Mouse (Mus musculus) testis, postnatal 10 days (tissue): ENCODE data around the gene Irak3.
"Not testable (repeated sequence)": the region's sequence is repeated elsewhere in the genome, so short reads cannot be mapped to it uniquely, and the experiment has no call there.

Experiments used
- DNase-seq: peaks from one replicate; pipeline ENCODE4 v3.0.0; 2021; ENCODE audit warnings: low spot score

Irak3 gene

DNA sequence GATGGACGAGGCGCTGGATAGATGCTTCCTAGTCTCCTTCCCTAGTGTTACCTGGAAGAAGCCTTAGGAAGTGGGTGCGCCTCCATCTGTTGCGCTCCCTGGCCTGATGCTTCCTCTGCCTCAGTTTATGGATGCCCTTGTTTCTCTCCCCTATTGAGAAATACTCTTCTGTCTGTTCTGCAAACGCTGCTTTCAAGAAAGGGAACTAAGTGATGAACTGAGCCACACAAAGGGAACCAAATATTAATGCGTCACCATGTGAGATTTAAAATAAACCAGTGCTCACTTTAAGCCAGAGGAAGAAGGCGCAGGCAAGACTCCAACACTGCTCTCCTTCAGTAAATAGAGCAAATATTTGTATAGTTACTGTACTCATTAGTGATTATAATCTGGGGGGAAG is 38.4 kb downstream of the Irak3 start:
- DNase-seq = no peak

DNA sequence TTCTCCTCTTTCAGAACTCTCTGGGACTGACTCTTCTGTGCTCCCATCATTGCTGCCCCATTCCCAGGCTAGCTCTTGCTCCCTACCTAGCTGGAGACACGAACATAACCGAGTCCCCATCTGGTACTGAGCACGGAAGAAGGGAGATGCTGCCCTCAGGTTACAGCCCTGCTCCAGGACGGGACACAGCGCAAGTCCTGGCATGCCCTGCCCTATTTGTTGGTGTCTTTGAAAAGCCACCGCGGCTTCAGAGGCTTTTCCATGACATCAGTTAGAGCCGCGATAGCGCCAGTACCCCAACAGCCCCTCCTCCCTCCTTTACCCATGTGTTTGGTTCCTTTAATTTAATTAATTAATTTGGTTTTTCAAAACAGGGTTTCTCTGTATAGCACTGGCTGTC is 39.1 kb downstream of the Irak3 start:
- no peak for DNase-seq

- DNase-seq = no peak
Observed at GRCm38 (mm10) chr10:120160533-120160932, 41.4 kb downstream of the Irak3 start.

- DNase-seq = no peak
Observed at GRCm38 (mm10) chr10:120153911-120154310, 48.0 kb downstream of the Irak3 start.

- no peak for DNase-seq
Observed at GRCm38 (mm10) chr10:120151672-120152071, 50.3 kb downstream of the Irak3 start.

DNA sequence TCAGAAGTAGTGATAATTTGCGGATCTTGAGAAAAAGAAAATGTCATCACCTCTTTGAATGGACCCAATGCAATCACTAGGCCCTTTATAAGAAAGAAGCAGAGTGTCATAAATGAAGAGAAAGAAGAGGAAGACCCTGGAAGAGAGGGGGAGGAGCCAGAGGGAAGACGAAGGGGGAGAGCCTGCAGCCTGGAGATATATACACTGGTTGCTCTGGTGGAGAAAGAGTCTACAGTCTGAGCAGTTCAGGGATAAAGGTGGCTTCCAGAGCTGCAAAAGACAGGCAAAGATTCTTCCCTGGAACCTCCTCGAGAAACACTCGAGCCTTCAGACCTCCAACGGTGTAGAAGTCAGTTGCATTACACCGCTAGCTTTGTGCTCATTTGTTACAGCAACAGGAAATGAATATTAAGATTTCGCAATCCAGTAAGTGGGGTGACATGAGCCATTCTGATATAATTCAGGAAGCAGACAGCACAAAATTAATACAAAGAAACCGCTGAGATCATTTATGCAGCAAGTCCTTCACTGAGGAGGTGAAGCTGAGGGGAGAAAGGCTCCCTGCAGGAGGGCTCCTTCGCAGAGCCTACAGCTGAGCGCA is 60.9 kb downstream of the Irak3 start:
- no peak for DNase-seq

GRCm38 (mm10) chr10:120140193-120140592 is 61.7 kb downstream of the Irak3 start:
- DNase-seq = no peak

DNA sequence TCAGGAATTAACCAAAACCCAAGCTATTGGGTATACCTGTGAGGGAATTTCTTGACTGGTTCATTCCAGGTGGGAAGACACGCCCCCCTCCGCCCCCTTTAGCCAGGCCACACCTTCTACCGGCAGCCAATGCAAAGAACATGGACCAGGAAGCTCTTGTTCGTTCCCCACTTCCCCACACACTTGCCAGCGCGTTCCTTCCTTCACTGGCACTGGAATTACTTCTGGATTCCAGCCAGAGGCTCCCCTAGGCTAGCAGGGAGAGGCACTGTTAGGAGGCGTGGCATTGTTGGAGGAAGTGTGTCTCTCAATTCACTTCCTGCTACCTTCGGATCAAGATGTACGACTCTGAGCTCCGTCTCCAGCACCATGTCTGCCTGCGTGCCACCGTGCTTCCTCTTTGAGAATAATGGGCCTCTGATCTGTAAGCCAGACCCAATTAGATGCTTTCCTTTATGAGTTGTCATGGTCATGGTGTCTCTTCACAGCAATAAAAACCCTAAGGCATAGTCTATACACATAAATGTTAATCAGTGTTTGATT is 65.8 kb downstream of the Irak3 start:
- no peak for DNase-seq

- no peak for DNase-seq
Observed at GRCm38 (mm10) chr10:120133697-120134096, 68.2 kb downstream of the Irak3 start.

DNA sequence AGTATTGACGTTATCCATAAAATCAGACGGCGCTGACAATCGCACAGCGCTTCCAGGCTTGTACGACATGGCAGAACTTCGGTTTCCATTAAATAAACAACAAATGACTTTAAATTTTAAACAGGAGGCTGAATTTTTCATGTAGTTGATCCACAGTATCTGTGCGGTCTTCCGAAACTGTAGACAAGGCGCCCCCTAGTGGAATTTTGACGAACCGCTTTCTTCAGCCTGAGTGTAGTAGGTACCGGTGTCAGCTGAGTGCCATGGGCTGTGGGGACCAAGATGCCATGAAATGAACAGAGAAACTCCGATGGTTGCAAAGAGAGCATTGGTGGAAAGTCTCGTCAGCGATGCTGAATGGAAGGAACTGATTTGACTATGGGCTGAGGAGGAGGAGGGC is 71.3 kb downstream of the Irak3 start:
- peak; percentile 55 for DNase-seq

DNA sequence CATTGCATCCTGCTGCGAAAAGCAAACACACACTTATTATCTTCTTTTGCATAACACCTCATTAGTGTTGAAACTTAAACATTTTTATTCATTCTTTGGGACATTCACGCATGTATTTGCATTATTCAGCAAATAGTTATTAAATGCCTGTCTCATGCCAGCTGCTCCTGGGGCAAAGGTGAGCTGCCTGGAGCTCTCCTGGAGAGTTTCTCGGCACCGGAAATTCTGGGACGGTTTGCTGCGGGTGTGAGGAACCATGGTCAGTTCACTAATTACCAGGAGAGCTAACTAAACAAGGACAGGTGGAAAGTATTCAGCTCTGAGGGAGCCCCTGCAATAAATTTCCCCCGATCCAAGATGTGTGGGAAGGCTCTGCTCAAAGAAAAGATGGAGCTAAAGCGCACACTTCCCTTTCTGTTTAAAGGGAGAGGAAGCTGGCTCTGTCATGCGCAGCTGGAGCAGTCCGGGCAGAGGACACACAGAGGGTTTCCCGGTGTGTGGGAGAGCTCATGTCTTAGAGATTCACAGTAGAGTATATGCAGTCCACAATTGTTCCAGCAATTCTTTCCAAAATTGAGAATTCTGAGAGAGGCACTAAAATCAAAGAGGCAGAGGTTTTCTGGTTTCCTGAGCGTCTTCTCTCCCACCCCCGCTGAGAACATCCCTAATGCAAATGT is 73.2 kb downstream of the Irak3 start:
- no peak for DNase-seq

- DNase-seq = no peak
Observed at GRCm38 (mm10) chr10:120125465-120125857, 76.5 kb downstream of the Irak3 start.

DNA sequence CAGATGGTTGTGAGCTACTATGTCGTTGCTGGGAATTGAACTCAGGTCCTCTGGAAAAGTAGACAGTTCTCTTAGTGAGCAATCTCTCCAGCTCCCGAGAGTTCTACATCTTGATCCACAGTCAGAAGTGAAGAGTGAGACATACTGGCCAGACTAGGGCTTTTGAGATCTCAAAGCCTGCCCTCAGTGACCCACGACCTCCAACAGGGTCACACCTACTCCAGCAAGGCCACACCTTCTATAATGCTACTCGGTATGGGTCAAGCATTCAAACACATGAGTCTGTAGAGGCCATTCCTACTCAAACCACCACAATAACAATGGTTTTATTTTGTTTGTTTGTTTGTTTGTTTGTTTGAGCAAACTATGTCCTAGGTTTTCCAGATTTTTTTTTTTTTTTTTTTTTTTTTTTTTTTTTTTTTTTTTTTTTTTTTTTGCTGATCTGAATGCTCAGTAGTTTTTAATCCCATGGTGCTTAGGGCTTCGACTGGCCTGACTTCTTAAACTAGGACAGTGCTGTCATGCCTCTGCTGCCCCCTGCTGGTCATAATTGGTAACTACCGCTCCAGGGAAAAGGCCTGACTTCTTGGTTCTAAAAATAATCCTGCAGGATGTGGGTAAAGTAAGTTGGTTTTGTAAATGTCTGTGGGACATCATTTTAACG is 77.0 kb downstream of the Irak3 start:
- peak; percentile 87 for DNase-seq

DNA sequence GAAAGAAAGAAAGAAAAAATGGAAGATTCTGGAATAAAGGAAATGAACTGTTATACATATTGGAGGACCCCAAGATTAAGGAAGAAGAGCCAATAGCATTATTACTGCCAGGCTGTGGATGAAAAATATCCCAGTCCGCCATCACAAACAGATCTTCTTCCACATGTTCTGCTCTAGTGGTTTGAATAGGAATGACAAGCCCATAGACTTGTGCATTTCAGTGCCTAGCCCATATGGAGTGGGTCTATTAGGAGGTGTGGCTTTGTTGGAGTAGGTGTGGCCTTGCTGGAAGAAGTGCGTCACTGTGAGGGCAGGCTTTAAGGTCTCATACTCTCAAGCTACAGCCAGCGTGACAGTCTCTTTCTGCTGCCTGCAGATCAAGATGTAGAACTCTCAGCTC is 78.2 kb downstream of the Irak3 start:
- DNase-seq = no peak

DNA sequence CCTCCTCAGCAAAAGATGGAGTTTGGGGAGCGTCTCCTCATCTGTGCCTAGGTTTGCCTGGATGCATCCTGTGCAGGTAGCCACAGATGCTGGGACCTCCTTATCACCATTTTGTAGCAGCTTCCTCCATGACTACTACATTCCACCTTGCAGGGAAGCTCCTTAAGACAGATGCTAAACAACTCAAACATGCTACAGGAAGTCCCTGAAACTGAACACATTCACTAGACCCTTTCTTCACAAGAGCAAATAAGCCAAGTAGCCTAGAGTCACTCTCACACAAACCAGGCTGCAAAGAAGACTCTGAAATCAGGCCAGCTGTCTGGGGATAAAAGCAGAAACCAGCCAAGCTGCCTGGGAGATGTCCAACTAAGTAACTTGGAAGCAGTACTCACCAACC is 86.7 kb downstream of the Irak3 start:
- no peak for DNase-seq

DNA sequence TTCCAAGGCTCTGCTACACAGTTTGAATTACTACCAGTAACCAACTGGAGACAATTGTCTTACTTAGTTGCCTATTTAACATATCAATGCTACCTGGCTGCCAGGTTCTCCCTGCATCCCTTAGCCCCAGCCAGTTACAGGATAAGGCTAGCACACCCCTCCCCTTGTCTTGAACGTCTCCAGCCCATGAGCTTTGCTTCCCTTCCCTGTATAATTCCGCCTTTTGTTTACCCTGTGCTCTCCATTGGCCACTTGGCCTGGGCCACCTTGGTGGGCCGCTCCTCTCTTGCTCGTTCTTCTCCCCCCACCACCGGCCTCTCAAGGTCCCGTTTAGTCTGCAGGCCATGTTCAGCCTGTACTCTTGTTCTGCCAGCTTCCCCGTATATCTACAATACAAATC is 87.4 kb downstream of the Irak3 start:
- no peak for DNase-seq

DNA sequence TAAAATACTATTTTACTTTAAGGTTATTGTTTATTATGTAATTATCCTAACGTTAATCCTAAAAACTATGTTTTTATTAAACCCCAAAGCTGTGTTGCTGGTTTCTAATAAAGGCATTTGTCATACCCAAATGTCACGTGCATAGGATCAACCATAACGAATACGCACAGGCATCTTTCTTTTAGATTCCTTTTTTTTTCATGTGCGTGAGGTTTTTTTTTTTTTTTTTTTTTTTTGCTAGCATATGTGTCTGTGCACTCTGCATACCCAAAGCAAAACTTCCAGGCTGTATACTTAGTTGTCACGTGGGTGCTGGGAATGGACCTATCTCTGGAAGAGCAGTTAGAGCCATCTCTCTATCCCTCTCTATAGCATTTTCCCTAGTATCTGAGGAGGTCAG is 88.0 kb downstream of the Irak3 start:
- no peak for DNase-seq

DNA sequence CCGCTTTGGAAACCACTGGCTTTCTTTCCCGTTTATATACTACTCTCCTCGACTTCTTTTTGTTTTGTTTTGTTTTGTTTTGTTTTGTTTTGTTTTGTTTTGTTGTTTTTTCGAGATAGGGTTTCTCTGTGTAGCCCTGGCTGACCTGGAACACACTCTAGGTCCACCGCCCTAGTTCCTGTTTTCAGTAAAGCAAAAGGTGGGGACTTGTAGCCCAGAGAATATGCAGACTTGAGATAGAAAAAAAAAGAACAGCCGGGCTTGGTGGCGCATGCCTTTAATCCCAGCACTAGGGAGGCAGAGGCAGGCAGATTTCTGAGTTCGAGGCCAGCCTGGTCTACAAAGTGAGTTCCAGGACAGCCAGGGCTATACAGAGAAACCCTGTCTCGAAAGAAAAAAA is 88.4 kb downstream of the Irak3 start:
- DNase-seq = not testable (repeated sequence)

DNA sequence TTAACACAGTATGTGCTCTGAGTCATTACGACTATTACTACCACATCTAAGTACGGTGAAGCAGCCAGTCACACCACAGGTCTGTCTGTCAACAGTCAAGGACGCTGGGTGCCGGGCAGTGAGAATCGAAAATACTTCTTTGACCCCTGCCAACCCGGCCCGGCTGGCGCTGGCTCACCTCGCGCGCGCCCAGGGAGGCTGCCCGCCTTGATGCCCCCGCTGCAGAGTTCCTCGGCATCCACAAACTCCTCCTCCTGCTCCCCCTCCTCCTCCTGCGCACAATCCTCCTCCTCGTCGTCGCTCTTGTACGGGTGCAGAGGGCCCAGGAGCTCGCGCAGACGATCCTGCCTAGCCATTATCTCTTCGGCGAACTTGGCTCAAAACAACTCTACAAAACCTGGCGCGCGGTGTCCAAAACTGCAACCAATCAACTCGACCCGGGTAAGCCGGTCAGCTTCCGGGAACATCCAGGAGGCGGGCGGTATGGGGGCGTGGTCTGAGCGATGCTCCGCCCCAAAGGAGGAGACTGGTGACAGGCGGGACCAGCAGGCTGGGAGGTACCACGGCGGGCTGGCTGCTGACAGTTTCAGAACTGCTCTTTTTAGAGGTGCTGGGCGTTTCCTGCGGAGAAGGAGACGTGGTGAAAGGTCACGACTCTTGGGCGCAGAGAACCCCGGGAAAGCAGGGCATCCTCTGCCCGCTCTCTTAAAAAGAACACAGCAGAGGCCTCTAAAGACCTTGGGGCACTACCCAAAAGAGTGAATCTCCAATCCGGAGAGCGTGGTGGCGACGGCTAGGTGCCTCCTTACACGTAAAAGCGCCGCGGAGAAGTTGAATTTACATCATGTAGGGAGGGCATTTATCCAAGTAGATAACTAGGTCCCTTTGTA is 89.2 kb downstream of the Irak3 start, which contains the start of gene Helb:
TSS of gene Helb (minus strand) at position 481 of the 890 bp plus-strand sequence.
- DNase-seq = peak; percentile 99

DNA sequence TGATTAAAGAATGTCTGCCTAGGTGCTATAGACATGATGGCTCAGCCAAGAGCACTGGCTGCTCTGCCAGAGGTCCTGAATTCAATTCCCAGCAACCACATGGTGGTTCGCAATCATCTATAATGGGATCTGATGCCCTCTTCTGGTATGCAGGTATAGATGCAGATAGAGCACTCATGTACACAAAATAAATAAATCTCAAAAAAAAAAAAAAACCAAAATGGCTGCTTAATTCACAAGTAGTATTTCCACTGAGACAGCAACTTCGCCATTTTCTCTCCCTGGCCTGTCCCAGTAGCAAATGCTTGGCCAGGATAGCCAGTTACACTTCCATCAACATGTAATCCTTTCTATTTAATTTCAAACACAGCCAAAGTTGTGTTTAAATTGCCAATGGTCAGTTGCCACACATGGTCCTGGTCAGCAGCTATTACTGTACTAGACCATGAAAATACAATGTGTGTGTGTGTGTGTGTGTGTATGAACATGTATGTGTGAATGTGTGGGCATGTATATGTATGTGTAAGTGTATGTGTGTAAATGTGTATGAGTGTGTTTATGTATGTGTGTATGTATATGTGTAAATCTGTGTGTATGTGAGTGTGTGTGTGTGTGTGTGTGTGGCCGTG is 90.1 kb downstream of the Irak3 start:
- DNase-seq = no peak

- no peak for DNase-seq
Observed at GRCm38 (mm10) chr10:120100806-120101205, 101.1 kb downstream of the Irak3 start.

DNA sequence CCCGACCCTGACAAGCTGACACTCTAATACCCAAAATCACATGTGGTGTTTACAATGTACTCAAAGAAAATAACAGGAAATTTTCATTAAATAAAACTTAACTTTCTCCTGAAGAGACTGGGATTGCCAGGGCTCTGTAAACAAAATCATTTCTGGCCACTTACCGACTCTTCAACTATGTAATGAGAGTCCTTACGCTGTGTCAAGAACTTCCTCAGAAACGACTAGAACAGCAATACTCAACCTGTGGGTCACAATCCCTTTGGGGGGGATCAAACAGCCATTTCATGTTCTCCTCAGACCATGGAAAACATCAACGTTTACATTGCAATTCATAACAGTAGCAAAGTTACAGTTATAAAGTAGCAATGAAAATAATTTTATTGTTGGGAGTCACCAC is 104.4 kb downstream of the Irak3 start:
- no peak for DNase-seq
